Comparison of ENCODE assay signal across 8 mouse cellular contexts in genomic region chr14:61316861-61317260, GRCm38 (mm10). TPM values are rescaled to one million over a fixed set of nuclear protein-coding genes. Genes with fewer than 3 reads are reported as not detected.
DNase-seq lines count a peak whose midpoint lies in the region; ATAC-seq and TF ChIP-seq lines count a peak whose summit lies in the region.

No protein-coding gene starts in this region.

- intact Hi-C loops in heart, postnatal 36 days (cut with DNase I), result no loop called here

- no peak for TF ChIP-seq POLR2A in cortical plate, adult 2 months (IDR thresholded peaks at IDR 0.05; ENCODE audit: extremely low read depth, insufficient read depth, low read length)

- H3K4me3 ChIP-seq in liver, embryonic 11.5 days (ENCODE audit: low read depth, low read length), result no peak overlapping the region
- H3K4me3 ChIP-seq in cortical plate, adult 2 months (ENCODE audit: insufficient read depth, low read length), result no peak overlapping the region
- no peak overlapping the region for H3K4me3 ChIP-seq in stomach, embryonic 16.5 days (replicated peaks; ENCODE audit: low read length)

- DNase-seq in liver, result peak; percentile 53
- no peak for DNase-seq in liver, embryonic 11.5 days (ENCODE audit: low spot score)
- DNase-seq in adipocyte (ENCODE audit: low spot score), result peak; percentile 74
- DNase-seq in heart, postnatal 36 days, result peak; percentile 21 to 29
- peak; percentile 38 for DNase-seq in layer of hippocampus, adult 9-11 months

- H3K9me3 ChIP-seq in liver, embryonic 11.5 days (ENCODE audit: control insufficient read depth, low read length), result no peaks in the 10 kb centered on the region
- H3K9me3 ChIP-seq in stomach, embryonic 16.5 days (replicated peaks; ENCODE audit: control insufficient read depth, low read length), result no peaks in the 10 kb centered on the region

- WGBS in liver, embryonic 11.5 days, result 32% methylated on average over 4 of the region's 4 CpGs
- WGBS in stomach, embryonic 16.5 days, result 35% methylated on average over 4 of the region's 4 CpGs

- no peaks in the 10 kb centered on the region for H3K27me3 ChIP-seq in liver, embryonic 11.5 days (replicated peaks; ENCODE audit: control insufficient read depth, insufficient read depth, low read length)
- H3K27me3 ChIP-seq in stomach, embryonic 16.5 days (ENCODE audit: control insufficient read depth, insufficient read depth, low read length), result no peaks in the 10 kb centered on the region

- no peak overlapping the region for H3K9ac ChIP-seq in liver, embryonic 11.5 days (ENCODE audit: low read depth, low read length)
- H3K9ac ChIP-seq in stomach, embryonic 16.5 days (ENCODE audit: low read length), result no peak overlapping the region

- TF ChIP-seq CTCF in cortical plate, adult 2 months (IDR thresholded peaks at IDR 0.05; ENCODE audit: extremely low read depth, insufficient read depth, low read length), result peak; percentile 57

- ATAC-seq in liver, embryonic 11.5 days (replicated peaks; ENCODE audit: low FRiP score), result no peak
- peak; percentile 84 for ATAC-seq in megakaryocyte progenitor cell, adult 5-6 weeks (replicated peaks; ENCODE audit: poor library complexity)
- ATAC-seq in stomach, embryonic 16.5 days (ENCODE audit: insufficient read depth, low FRiP score), result 0 out of 2 replicates have a peak, but pooled peaks have one; percentile 23

- H3K4me1 ChIP-seq in liver, embryonic 11.5 days (replicated peaks; ENCODE audit: control insufficient read depth, insufficient read depth, low read length), result no peaks in the 10 kb centered on the region; the same call in 1 of the 2 replicates
- no peaks in the 10 kb centered on the region for H3K4me1 ChIP-seq in cortical plate, adult 2 months (ENCODE audit: control insufficient read depth, insufficient read depth, low read length)
- H3K4me1 ChIP-seq in stomach, embryonic 16.5 days (ENCODE audit: control insufficient read depth, insufficient read depth, low read length), result 0 out of 2 replicates have a peak, but pooled peaks cover 5% of the 10 kb centered on the region

- no peak overlapping the region for H3K4me2 ChIP-seq in liver, embryonic 11.5 days
- no peak overlapping the region for H3K4me2 ChIP-seq in stomach, embryonic 16.5 days (ENCODE audit: low read depth, low read length)

- no peak overlapping the region for H3K27ac ChIP-seq in liver, embryonic 11.5 days (ENCODE audit: low read depth, low read length)
- no peak overlapping the region for H3K27ac ChIP-seq in cortical plate, adult 2 months (ENCODE audit: insufficient read depth, low read length)
- H3K27ac ChIP-seq in stomach, embryonic 16.5 days (ENCODE audit: low read length), result no peak overlapping the region

- no peaks in the 10 kb centered on the region for H3K36me3 ChIP-seq in liver, embryonic 11.5 days (ENCODE audit: control insufficient read depth, insufficient read depth, low read length)
- H3K36me3 ChIP-seq in stomach, embryonic 16.5 days (ENCODE audit: control insufficient read depth, insufficient read depth, low read length), result no peaks in the 10 kb centered on the region

RNA-seq across cellular contexts. Expression of gene Arl11, which starts 7.3 kb away (rescaled TPM):
- polyA plus RNA-seq in liver, embryonic 11.5 days (2014; fragmentation: Nextera tagmentation; extraction: Ambion mirVana), result 1.1 and 1.4 TPM in 2 replicates
- polyA plus RNA-seq in cortical plate, adult 2 months (2012; rRNA removed), result 1.1 and 1.5 TPM in 2 replicates
- 1 to 10 TPM; 1.2 to 1.7 TPM for total RNA-seq in heart, postnatal 36 days (2021)
- 27.5 and 28.0 TPM in 2 replicates for total RNA-seq in megakaryocyte progenitor cell, adult 5-6 weeks (2015)
- 15.5 and 21.1 TPM in 2 replicates for total RNA-seq in megakaryocyte progenitor cell, adult 5-6 weeks (2017)
- 1.4 and 1.6 TPM in 2 replicates for polyA plus RNA-seq in stomach, embryonic 16.5 days (2015; fragmentation: Nextera tagmentation; extraction: Ambion mirVana)

RNA-seq across cellular contexts. Expression of gene Ebpl, which starts 43.4 kb away (rescaled TPM):
- 5.8 and 6.7 TPM in 2 replicates for polyA plus RNA-seq in liver, embryonic 11.5 days (2014; fragmentation: Nextera tagmentation; extraction: Ambion mirVana)
- 3.9 and 4.0 TPM in 2 replicates for polyA plus RNA-seq in cortical plate, adult 2 months (2012; rRNA removed)
- total RNA-seq in heart, postnatal 36 days (2021), result 1 to 10 TPM; 1.1 TPM
- 3.7 and 4.3 TPM in 2 replicates for total RNA-seq in megakaryocyte progenitor cell, adult 5-6 weeks (2015)
- 1.6 and 2.7 TPM in 2 replicates for total RNA-seq in megakaryocyte progenitor cell, adult 5-6 weeks (2017)
- polyA plus RNA-seq in stomach, embryonic 16.5 days (2015; fragmentation: Nextera tagmentation; extraction: Ambion mirVana), result 7.4 and 8.8 TPM in 2 replicates

RNA-seq across cellular contexts. Expression of gene Sgcg, which starts 58.6 kb away (rescaled TPM):
- polyA plus RNA-seq in liver, embryonic 11.5 days (2014; fragmentation: Nextera tagmentation; extraction: Ambion mirVana), result 0.16 TPM in 1 of 2 replicates, not detected in the other
- polyA plus RNA-seq in cortical plate, adult 2 months (2012; rRNA removed), result 0.04 and 0.08 TPM in 2 replicates
- total RNA-seq in heart, postnatal 36 days (2021), result 100 to 1,000 TPM; 237 to 263 TPM
- total RNA-seq in megakaryocyte progenitor cell, adult 5-6 weeks (2015), result not detected in 2 replicates
- not detected in 2 replicates for total RNA-seq in megakaryocyte progenitor cell, adult 5-6 weeks (2017)
- polyA plus RNA-seq in stomach, embryonic 16.5 days (2015; fragmentation: Nextera tagmentation; extraction: Ambion mirVana), result 1.6 and 5.6 TPM in 2 replicates
